Mouse (Mus musculus): ENCODE data around the gene Dus3l.

Dus3l gene

GRCm38 (mm10) chr17:56754271-56755185 lies 10.0 kb upstream of the Dus3l start:
- in situ Hi-C loops (cut with MboI, MseI), result no loop called here

GRCm38 (mm10) chr17:56756703-56757399 lies 7.7 kb upstream of the Dus3l start:
- in situ Hi-C loops (cut with MboI, MseI), result no loop called here

- in situ Hi-C loops (cut with MboI, MseI), result no loop called here
These were observed 7.0 kb upstream of the Dus3l start, which contains the start of gene Nrtn for GRCm38 (mm10) chr17:56757416-56758123. Gene Nrtn (minus strand): TSS chr17:56757530.

GRCm38 (mm10) chr17:56758132-56758531 lies 6.4 kb upstream of the Dus3l start:
- in situ Hi-C loops (cut with MboI, MseI), result no loop called here

GRCm38 (mm10) chr17:56759261-56759660 lies 5.3 kb upstream of the Dus3l start:
- in situ Hi-C loops (cut with MboI, MseI), result no loop called here

- in situ Hi-C loops (cut with MboI, MseI), result loop anchor here (5.0 kb wide), 1 partner anchor 44 kb away; the partner anchor contains the start of genes Ndufa11 and Vmac
These were observed 3.5 kb upstream of the Dus3l start for GRCm38 (mm10) chr17:56761077-56761476.

- in situ Hi-C loops (cut with MboI, MseI), result loop anchor here (5.0 kb wide), 1 partner anchor 45 kb away; the partner anchor contains the start of genes Ndufa11 and Vmac
These were observed 2.6 kb upstream of the Dus3l start for GRCm38 (mm10) chr17:56761991-56762410.

GRCm38 (mm10) chr17:56762769-56763731 lies 1.5 kb upstream of the Dus3l start:
- in situ Hi-C loops (cut with MboI, MseI), result loop anchor here (5.0 kb wide), 1 partner anchor 46 kb away; the partner anchor contains the start of genes Ndufa11 and Vmac

- in situ Hi-C loops (cut with MboI, MseI), result loop anchor here (5.0 kb wide), 1 partner anchor 46 kb away; the partner anchor contains the start of genes Ndufa11 and Vmac
These were observed 761 bp upstream of the Dus3l start for GRCm38 (mm10) chr17:56763741-56764250.

- in situ Hi-C loops (cut with MboI, MseI), result no loop called here
These were observed 874 bp downstream of the Dus3l start for GRCm38 (mm10) chr17:56765431-56765830.

- in situ Hi-C loops (cut with MboI, MseI), result no loop called here
These were observed 2.3 kb downstream of the Dus3l start for GRCm38 (mm10) chr17:56766631-56767405.

GRCm38 (mm10) chr17:56767531-56768135 lies 3.1 kb downstream of the Dus3l start:
- in situ Hi-C loops (cut with MboI, MseI), result no loop called here

- in situ Hi-C loops (cut with MboI, MseI), result no loop called here
These were observed 4.4 kb downstream of the Dus3l start for GRCm38 (mm10) chr17:56768941-56769340.

- in situ Hi-C loops (cut with MboI, MseI), result no loop called here
These were observed 5.4 kb downstream of the Dus3l start, which contains the start of gene Prr22 for GRCm38 (mm10) chr17:56769950-56770349. Gene Prr22 (plus strand): TSS chr17:56770250.

GRCm38 (mm10) chr17:56777568-56777967 lies 13.0 kb downstream of the Dus3l start:
- in situ Hi-C loops (cut with MboI, MseI), result no loop called here

- in situ Hi-C loops (cut with MboI, MseI), result no loop called here
These were observed 14.3 kb downstream of the Dus3l start for GRCm38 (mm10) chr17:56778779-56779362.

GRCm38 (mm10) chr17:56780291-56780978 lies 15.9 kb downstream of the Dus3l start:
- in situ Hi-C loops (cut with MboI, MseI), result no loop called here

GRCm38 (mm10) chr17:56788886-56789285 lies 24.3 kb downstream of the Dus3l start:
- in situ Hi-C loops (cut with MboI, MseI), result no loop called here
